Mouse (Mus musculus) forebrain, embryonic 13.5 days (tissue): ENCODE measurements around the gene Lrrc75b. TPM values are rescaled to one million over a fixed set of nuclear protein-coding genes. Genes with fewer than 3 reads are reported as not detected.
"Not testable (repeated sequence)": the region's sequence is repeated elsewhere in the genome, so short reads cannot be mapped to it uniquely, and the experiment has no call there.

Source experiments
- ATAC-seq: fragments of 200-750 bp; cut with Nextera tagmentation; 2 replicates; pipeline ENCODE4 v1.8.0; 2017
- H3K27ac ChIP-seq: fragments of 300-500 bp; sonication (generic); 2 replicates; pipeline ENCODE4 v1.5.1; 2015; ENCODE audit warnings: inconsistent platforms, mild to moderate bottlenecking, moderate library complexity
- H3K27me3 ChIP-seq: fragments of 300-500 bp; sonication (generic); 2 replicates; pipeline ENCODE4 v1.6.1; 2015; ENCODE audit warnings: mild to moderate bottlenecking, inconsistent platforms
- H3K36me3 ChIP-seq: fragments of 300-500 bp; sonication (generic); 2 replicates; pipeline ENCODE4 v1.6.1; 2015; ENCODE audit warnings: mild to moderate bottlenecking, inconsistent platforms; ENCODE audit not compliant: poor library complexity, severe bottlenecking
- H3K4me1 ChIP-seq: fragments of 300-500 bp; sonication (generic); 2 replicates; pipeline ENCODE4 v1.6.1; 2015; ENCODE audit warnings: inconsistent platforms
- H3K4me2 ChIP-seq: fragments of 300-500 bp; sonication (generic); 2 replicates; pipeline ENCODE4 v1.6.1; 2015; ENCODE audit warnings: inconsistent platforms, mild to moderate bottlenecking, moderate library complexity
- H3K4me3 ChIP-seq: fragments of 300-500 bp; sonication (generic); 2 replicates; pipeline ENCODE4 v1.5.1; 2015; ENCODE audit warnings: mild to moderate bottlenecking, inconsistent platforms
- H3K9ac ChIP-seq: fragments of 300-500 bp; sonication (generic); 2 replicates; pipeline ENCODE4 v1.6.1; 2015; ENCODE audit warnings: mild to moderate bottlenecking, inconsistent platforms
- H3K9me3 ChIP-seq: fragments of 300-500 bp; sonication (generic); replicated peaks from 2 replicates; pipeline ENCODE4 v1.6.1; 2016; ENCODE audit warnings: inconsistent platforms
- WGBS: fragments of 180-500 bp; shearing (Covaris S2); methylation state at CpG from one replicate; pipeline ENCODE4 v1.1.7; 2015; 5-methylcytosine and 5-hydroxymethylcytosine counted together
- polyA plus RNA-seq: library from polyadenylated mRNA; unstranded; fragments of >200 nt; fragmentation: Nextera tagmentation; extraction: Ambion mirVana; gene quantifications from 2 replicates; pipeline ENCODE4 v1.2.1, GENCODE M21; 2015

Lrrc75b gene
- polyA plus RNA-seq, 1 experiment from 2014 or later: 10.4 TPM

DNA sequence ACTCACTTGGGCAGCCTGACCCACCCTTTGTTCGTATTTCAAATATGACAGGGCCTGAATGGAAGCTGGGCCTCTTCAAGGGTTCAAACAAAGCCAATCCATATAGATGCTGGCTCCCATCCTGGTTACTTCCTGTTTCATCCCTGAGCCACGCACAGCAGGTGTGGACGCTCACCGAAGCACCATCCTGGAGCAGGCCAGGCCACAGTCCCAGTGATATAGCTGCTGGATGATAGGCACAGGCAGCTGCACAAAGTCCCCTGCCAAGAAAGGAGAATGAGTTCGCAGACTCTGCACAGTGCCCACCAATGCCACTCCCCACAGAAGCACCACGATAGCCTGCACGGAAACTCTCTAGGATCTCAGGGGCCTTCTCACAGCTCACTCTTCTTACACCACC, 48.2 kb downstream of the Lrrc75b start:
- no peaks in the 10 kb centered on the region for H3K9me3 ChIP-seq
- peaks cover 51% of the 10 kb centered on the region for H3K36me3 ChIP-seq
- H3K4me1 ChIP-seq: peaks cover 18% of the 10 kb centered on the region
- 95% methylated on average over 7 of the region's 7 CpGs for WGBS
- ATAC-seq: no peak
- H3K9ac ChIP-seq: no peak overlapping the region
- H3K27me3 ChIP-seq: no peaks in the 10 kb centered on the region
- no peak overlapping the region for H3K27ac ChIP-seq
- H3K4me3 ChIP-seq: no peak overlapping the region
- no peak overlapping the region for H3K4me2 ChIP-seq

DNA sequence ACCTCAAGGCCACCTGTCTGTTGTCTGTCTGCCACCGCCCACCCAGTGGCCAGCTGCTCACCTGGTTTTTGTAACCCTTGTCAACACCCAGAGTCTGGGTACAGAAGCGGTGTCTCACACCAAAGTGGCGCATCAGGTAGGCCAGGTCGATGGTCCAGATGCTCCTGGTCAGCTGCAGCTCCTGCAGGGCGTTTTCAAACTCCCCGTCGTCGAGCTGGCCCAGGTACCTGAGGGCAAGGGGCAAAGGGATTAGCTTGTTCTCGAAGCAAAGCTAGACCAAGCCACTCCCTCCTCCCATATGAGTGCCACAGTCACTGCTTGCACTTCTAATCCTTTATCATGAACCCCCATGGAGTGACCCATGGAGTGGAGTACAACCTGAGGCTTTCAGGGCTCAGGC, 49.1 kb downstream of the Lrrc75b start:
- Histone ChIP-seq H3K9me3 (no peaks in the 10 kb centered on the region), H3K27me3 (no peaks in the 10 kb centered on the region), H3K4me2 (no peak overlapping the region), H3K9ac (no peak overlapping the region), H3K27ac (no peak overlapping the region), H3K4me1 (peaks cover 11% of the 10 kb centered on the region), H3K4me3 (no peak overlapping the region), H3K36me3 (peaks cover 58% of the 10 kb centered on the region)
- no peak for ATAC-seq
- whole genome bisulfite sequencing: 84% methylated on average over 9 of the region's 9 CpGs

DNA sequence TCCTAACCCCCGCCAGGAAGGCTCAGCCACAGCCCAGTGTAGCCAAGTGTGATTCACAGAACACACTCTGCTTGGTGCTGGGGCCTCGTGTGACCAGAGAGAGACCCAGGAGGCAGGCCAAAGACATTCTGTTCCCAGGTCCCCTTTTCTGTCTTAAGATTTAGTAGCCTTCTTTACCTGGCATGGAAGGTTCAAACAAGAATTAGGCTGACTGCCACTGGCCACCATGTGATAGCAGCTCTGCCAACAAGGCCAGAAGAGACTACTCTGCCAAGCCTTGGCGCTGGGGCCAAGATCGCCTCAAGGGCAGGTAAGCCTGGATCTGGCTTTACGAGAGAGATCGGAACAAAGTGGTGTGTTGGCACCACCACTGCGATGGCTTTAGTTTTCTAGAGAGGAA, 49.7 kb downstream of the Lrrc75b start:
- 0 out of 2 replicates have a peak, but pooled peaks cover 6% of the 10 kb centered on the region for H3K4me1 ChIP-seq
- H3K36me3 ChIP-seq: peaks cover 58% of the 10 kb centered on the region
- no peak overlapping the region for H3K9ac ChIP-seq
- H3K9me3 ChIP-seq: no peaks in the 10 kb centered on the region
- H3K4me3 ChIP-seq: no peak overlapping the region
- no peaks in the 10 kb centered on the region for H3K27me3 ChIP-seq
- no peak overlapping the region for H3K27ac ChIP-seq
- no peak overlapping the region for H3K4me2 ChIP-seq
- WGBS: 89% methylated on average over 7 of the region's 7 CpGs
- ATAC-seq: no peak

DNA sequence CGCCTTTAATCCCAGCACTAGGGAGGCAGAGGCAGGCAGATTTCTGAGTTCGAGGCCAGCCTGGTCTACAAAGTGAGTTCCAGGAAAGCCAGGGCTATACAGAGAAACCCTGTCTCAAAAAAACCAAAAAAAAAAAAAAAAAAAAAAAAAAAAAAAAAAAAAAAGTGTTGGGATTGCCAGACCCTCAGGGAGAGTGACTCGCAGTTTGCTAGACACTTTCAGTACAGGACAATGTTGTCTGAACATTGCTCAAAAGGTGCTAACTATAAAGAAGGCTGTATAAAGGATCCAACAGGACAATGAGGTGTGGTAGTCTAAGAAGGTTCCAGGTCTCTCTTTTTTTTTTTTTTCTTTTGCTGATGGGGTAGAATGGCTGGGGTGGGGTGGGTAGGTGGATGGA, 54.2 kb downstream of the Lrrc75b start:
- H3K4me1 ChIP-seq, H3K9ac ChIP-seq, H3K9me3 ChIP-seq, H3K4me2 ChIP-seq, ATAC-seq, H3K27me3 ChIP-seq, H3K4me3 ChIP-seq, H3K27ac ChIP-seq: not testable (repeated sequence)
- WGBS: 96% methylated on average over 3 of the region's 3 CpGs
- H3K36me3 ChIP-seq: peaks cover 47% of the 10 kb centered on the region

DNA sequence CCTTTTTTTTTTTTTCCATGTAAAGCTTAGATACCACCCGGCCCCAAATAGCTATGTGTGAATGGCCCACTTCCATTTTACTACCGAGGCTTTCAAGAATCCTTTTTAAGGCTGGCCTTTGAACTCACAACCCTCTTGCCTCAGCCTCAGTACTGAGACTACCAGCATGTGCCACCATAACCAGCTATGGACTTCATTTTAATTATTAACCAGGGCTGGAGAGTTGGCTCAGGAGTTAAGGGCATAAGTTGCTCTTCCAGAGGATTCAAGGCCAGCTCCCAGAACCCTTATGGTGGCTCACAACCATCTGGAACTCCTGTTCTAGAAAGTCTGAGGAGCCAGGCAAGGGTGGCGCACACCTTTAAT, 55.0 kb downstream of the Lrrc75b start:
- H3K4me2 ChIP-seq: no peak overlapping the region
- H3K4me1 ChIP-seq: no peaks in the 10 kb centered on the region
- peaks cover 39% of the 10 kb centered on the region for H3K36me3 ChIP-seq
- H3K27ac ChIP-seq: no peak overlapping the region
- H3K27me3 ChIP-seq: no peaks in the 10 kb centered on the region
- 85% methylated on average over 3 of the region's 3 CpGs for WGBS
- no peak overlapping the region for H3K4me3 ChIP-seq
- H3K9me3 ChIP-seq: 0 out of 2 replicates have a peak, but pooled peaks cover 2% of the 10 kb centered on the region
- no peak for ATAC-seq
- H3K9ac ChIP-seq: no peak overlapping the region

DNA sequence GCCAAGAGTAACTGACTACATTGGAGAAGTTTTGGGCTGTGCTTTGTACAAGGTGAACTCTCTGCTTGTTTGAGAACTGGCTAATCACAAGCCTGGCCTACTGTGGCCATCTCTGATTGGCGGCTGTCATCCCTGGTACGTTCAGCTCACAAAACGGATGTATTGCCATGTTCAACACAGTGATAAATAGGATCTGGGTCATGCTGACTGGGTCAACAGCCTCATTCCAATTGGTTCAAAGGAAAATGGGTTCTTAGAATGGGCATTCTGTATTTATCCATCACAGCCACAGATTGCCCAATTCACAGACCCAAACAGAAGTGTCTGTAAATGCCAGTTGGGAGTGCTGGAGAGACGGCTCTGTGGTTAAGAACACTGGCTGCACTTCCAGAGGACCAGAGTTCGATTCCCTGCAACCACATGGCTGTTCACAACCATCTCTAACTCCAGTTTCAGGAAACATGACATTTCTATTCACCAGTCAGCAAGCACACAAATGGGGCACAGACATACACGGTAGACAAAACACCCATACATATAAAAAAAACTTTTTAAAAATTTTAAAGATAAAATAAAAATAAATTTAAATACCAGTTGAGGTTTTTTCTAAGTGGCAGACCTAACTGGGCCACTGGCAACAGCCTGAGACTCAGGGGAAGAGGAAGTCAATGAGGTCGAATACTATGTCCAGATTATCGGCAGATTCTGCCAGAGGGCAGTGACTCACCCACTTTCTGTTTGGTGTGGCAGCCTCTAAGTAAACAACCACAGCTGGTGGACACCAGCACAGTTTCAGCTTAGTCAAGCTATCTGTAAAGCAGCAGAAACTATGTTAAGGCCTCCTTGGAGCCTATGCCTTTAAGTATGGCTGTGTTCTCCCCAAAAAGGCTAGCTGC, 55.6 kb downstream of the Lrrc75b start:
- H3K9ac ChIP-seq: no peak overlapping the region
- ATAC-seq: no peak
- no peaks in the 10 kb centered on the region for H3K4me1 ChIP-seq
- WGBS: 89% methylated on average over 8 of the region's 8 CpGs
- H3K4me3 ChIP-seq: no peak overlapping the region
- peaks cover 32% of the 10 kb centered on the region for H3K36me3 ChIP-seq
- H3K27ac ChIP-seq: no peak overlapping the region
- H3K4me2 ChIP-seq: no peak overlapping the region
- 0 out of 2 replicates have a peak, but pooled peaks cover 2% of the 10 kb centered on the region for H3K9me3 ChIP-seq
- H3K27me3 ChIP-seq: no peaks in the 10 kb centered on the region

DNA sequence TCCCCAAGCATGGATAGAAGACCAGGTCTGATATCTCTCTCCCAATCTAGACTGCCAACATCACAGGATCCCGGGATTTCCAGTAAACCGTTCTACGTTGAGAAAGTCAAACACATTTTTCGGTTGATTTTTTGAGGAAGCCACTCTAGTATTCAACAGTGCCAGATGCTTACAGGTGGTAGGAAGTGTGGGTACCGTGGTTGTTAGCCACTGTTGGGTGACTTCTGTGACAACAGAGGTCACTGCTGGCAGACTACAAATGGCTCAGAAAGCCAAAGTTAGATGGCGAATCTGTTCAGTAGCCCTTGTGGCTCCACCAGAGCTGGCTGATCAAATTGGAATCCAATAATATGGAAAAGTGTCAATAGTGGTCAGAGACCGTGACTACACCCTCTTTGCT, 56.4 kb downstream of the Lrrc75b start:
- Histone ChIP-seq H3K4me2 (no peak overlapping the region), H3K36me3 (peaks cover 25% of the 10 kb centered on the region), H3K9ac (no peak overlapping the region), H3K4me1 (no peaks in the 10 kb centered on the region), H3K27ac (no peak overlapping the region), H3K27me3 (no peaks in the 10 kb centered on the region), H3K9me3 (0 out of 2 replicates have a peak, but pooled peaks cover 2% of the 10 kb centered on the region), H3K4me3 (no peak overlapping the region)
- ATAC-seq: no peak
- 93% methylated on average over 7 of the region's 7 CpGs for WGBS

DNA sequence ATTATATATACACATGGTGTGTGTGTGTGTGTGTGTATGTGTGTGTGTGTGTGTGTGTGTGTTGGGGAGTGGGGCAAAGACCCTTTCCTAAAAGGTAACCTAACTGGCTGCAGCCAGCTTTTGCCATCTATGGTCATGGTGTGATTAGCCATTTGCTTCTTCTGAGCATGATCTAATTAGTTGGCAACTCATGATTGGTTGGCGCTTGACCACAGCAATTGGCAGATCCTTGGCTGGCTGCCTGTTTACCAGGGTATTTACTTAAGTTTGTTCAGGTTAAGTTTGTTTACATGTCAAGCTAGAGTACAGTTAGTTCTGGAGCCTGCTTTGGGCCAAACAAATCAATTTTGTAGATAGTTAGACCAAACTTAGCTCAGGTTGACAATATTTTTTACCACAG, 58.5 kb downstream of the Lrrc75b start:
- no peaks in the 10 kb centered on the region for H3K27me3 ChIP-seq
- H3K4me3 ChIP-seq: no peak overlapping the region
- H3K27ac ChIP-seq: no peak overlapping the region
- H3K9me3 ChIP-seq: 0 out of 2 replicates have a peak, but pooled peaks cover 2% of the 10 kb centered on the region
- H3K4me1 ChIP-seq: no peaks in the 10 kb centered on the region
- no peak overlapping the region for H3K4me2 ChIP-seq
- 93% methylated on average over 1 of the region's 1 CpGs for WGBS
- no peak for ATAC-seq
- peaks cover 4% of the 10 kb centered on the region for H3K36me3 ChIP-seq
- H3K9ac ChIP-seq: no peak overlapping the region

DNA sequence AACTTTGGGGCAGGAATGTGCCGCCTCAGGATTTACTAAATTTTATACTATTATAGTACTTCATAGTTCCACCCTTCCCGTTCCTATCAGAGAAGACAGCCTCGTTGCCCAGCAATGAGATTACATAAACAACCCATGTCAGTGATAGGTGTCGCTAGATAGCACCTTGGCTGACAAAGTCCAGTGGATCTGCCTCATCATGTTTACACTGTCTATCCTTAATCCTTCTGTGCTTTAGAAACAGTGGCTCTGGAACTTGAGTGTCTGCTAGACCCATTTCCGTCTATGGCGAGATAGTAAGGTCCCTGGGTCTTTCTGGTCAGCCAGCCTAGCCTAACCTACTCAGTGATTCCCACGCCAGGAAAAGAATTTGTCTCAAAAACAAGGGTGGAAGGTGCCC, 59.8 kb downstream of the Lrrc75b start:
- 84% methylated on average over 7 of the region's 7 CpGs for WGBS
- H3K36me3 ChIP-seq: no peaks in the 10 kb centered on the region

More for the DNA sequence above, 59.8 kb downstream of the Lrrc75b start:
- Histone ChIP-seq H3K27me3 (no peaks in the 10 kb centered on the region), H3K4me1 (no peaks in the 10 kb centered on the region), H3K4me3 (no peak overlapping the region), H3K9me3 (0 out of 2 replicates have a peak, but pooled peaks cover 2% of the 10 kb centered on the region), H3K4me2 (no peak overlapping the region), H3K27ac (no peak overlapping the region), H3K9ac (no peak overlapping the region)
- no peak for ATAC-seq

Other genes with a start within 250 kb of the Lrrc75b start
- gene Adora2a, start 243.5 kb downstream of the Lrrc75b start, polyA plus RNA-seq: 3.2 and 3.5 TPM in 2 replicates
- not detected in 2 replicates for gene Upb1, start 159.2 kb downstream of the Lrrc75b start, polyA plus RNA-seq
- 188 and 198 TPM in 2 replicates for gene Snrpd3, start 42.8 kb downstream of the Lrrc75b start, polyA plus RNA-seq
- 21.1 and 24.9 TPM in 2 replicates for gene Gucd1, start 42.4 kb downstream of the Lrrc75b start, polyA plus RNA-seq
- gene Ggt1, start 1.3 kb upstream of the Lrrc75b start, polyA plus RNA-seq: 1.1 and 2.3 TPM in 2 replicates
- 1.4 and 2.8 TPM in 2 replicates for gene Ggt5, start 29.0 kb upstream of the Lrrc75b start, polyA plus RNA-seq
- gene Susd2, start 83.7 kb upstream of the Lrrc75b start, polyA plus RNA-seq: 0.97 and 1.1 TPM in 2 replicates
- gene Cabin1, start 204.0 kb upstream of the Lrrc75b start, polyA plus RNA-seq: 36.9 and 46.1 TPM in 2 replicates
- 72.2 and 87.4 TPM in 2 replicates for gene Ddt, start 213.1 kb upstream of the Lrrc75b start, polyA plus RNA-seq
- not detected in 2 replicates for gene Gm20441, start 220.6 kb upstream of the Lrrc75b start, polyA plus RNA-seq
- gene Gstt3, start 221.1 kb upstream of the Lrrc75b start, polyA plus RNA-seq: 0.45 and 0.52 TPM in 2 replicates
- 6.4 and 6.5 TPM in 2 replicates for gene Gstt1, start 238.3 kb upstream of the Lrrc75b start, polyA plus RNA-seq